Mouse (Mus musculus): ENCODE measurements around the gene Fnbp1l.

Gene Fnbp1l

GRCm38 (mm10) chr3:122494764-122495163 is 124.8 kb downstream of the Fnbp1l start:
- DNase-seq (ENCODE audit: low read depth, low spot score) = peak; percentile 47

GRCm38 (mm10) chr3:122492872-122493615 is 126.5 kb downstream of the Fnbp1l start:
- DNase-seq (ENCODE audit: low read depth, low spot score) = no peak

DNA sequence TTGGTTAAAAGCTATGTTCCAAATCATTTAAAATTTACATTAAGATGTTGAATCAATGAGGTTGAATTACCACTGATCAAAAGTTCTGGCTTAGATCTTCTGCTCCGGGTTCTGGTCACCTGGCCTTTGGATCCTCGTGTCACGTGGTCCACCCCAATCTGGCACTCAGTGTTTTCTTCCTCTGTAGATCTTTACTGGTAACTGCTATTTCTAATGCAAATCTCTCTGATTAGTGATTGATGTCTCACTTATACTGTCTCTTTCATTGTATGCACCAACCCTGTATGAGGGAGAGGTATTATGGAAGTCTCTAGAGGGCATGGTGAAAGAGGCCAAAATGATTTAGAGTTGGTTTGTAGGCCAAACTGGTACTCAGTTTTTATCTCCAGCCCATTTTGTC is 127.5 kb downstream of the Fnbp1l start:
- no peak for DNase-seq (ENCODE audit: low read depth, low spot score)

GRCm38 (mm10) chr3:122490574-122490973 is 128.9 kb downstream of the Fnbp1l start:
- no peak for DNase-seq (ENCODE audit: low read depth, low spot score)
